Mouse (Mus musculus) T-helper 2 cell (primary cell): ENCODE data around the gene Med13.
"Not testable (repeated sequence)": the region's sequence is repeated elsewhere in the genome, so short reads cannot be mapped to it uniquely, and the experiment has no call there.

Experiments used
- in situ Hi-C: fragments of 300-600 bp; cut with MboI, MseI; formaldehyde crosslinking; loops from one replicate; pipeline ENCODE4 v1.15.1; 2025; ENCODE audit warnings: high pct_unique_total_duplicates

Gene Med13

GRCm38 (mm10) chr11:86380521-86381238, 23.3 kb upstream of the Med13 start:
- in situ Hi-C loops: loop anchor here (5.0 kb wide), 1 partner anchor 57 kb away; no protein-coding TSS in a partner anchor

GRCm38 (mm10) chr11:86378981-86379380, 21.6 kb upstream of the Med13 start:
- in situ Hi-C loops: no loop called here

DNA sequence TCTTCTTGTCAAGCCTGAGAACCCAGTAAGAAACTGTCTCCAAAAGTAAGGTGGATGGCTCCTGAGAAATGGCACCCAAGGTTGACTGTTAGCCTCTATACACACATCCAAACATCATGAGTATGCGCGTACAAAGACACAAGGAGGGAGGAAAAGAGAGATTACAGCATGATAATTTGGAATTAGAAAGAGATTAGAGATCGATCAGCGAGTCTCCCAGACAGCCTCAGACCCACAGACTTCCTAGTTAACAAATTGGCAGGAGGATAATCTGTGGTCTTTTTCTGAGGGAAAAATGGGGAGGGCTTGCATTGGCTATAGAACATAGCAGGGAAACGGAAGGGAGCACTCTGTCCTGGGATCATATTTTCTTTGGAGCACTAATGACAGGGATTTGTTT, 20.4 kb upstream of the Med13 start:
- in situ Hi-C loops: no loop called here

DNA sequence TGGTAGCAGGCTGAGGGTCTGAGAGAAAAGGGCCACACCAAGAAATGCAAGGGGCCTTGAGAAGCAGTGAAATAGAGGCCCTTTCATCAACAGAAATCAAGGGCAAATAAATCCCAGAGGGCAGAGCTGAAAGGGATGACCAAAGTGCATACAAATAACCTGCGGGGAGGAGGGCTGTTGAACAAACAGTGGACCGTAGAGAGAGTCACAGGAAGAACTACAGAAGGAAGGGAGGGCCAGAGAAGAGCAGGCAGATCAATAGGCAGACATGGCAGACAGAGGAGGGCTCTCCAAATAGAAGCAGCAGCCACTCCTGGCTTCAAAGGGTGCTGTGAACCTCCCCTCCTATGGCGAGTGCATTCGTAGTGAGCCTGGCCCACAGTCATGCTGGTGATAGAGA, 19.3 kb upstream of the Med13 start:
- in situ Hi-C loops: no loop called here

DNA sequence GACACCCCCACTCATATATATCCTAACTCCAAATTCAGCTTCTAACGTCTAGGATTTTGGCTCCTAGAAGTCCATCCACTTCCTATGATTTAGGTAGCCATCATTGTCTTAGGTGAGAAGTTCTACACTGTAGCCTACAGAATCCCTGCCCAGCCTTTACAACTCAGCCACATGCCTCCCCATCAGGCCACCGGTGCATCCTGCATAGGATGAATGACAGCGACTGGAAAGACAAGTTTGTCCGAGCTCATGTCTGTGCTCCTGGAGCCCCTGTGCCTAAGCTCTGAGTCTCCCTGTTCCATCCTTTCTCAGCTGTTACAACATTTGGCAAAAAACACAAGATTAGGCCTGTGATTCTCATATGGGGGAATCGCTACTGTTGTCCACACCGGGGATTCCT, 17.7 kb upstream of the Med13 start:
- in situ Hi-C loops: no loop called here

DNA sequence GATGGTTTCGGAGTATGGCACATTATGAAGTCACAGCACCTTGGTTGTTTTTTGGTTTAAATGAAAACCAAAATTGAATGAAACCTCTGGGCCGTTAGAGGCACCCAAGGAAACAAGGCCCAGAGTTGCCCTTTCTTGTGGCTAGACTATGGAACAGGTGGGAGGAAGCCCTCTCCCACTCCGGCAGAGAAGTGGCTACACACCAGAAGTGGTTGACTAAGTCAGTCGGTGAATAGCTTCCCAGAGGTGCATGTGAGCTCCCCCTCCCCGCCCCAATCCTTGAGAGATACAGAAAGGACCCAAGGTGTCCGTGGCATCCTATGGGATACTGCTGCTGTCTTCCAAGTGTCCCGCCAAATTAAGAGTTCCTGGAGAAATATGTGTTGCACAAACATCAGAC, 13.9 kb upstream of the Med13 start:
- in situ Hi-C loops: no loop called here

GRCm38 (mm10) chr11:86369860-86370259, 12.5 kb upstream of the Med13 start:
- in situ Hi-C loops: no loop called here

DNA sequence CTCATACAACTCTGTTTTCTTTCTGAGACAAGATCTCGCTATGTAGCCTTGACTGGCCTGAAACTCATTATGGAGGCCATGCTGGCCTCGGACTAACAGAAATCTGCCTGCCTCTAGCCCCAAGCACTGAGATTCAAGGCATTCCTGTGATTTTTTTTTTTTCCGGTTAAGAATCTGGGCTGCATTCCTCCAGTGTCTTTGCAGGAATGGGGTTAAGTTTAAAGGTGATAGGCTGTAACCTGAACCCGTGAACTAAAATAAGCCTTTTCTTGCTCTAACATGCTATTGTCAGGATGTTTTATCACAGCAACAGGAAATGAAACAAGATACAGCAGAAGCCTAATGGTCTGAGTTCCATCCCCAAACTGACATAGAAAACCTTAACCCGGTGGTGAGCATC, 11.6 kb upstream of the Med13 start:
- in situ Hi-C loops: no loop called here

DNA sequence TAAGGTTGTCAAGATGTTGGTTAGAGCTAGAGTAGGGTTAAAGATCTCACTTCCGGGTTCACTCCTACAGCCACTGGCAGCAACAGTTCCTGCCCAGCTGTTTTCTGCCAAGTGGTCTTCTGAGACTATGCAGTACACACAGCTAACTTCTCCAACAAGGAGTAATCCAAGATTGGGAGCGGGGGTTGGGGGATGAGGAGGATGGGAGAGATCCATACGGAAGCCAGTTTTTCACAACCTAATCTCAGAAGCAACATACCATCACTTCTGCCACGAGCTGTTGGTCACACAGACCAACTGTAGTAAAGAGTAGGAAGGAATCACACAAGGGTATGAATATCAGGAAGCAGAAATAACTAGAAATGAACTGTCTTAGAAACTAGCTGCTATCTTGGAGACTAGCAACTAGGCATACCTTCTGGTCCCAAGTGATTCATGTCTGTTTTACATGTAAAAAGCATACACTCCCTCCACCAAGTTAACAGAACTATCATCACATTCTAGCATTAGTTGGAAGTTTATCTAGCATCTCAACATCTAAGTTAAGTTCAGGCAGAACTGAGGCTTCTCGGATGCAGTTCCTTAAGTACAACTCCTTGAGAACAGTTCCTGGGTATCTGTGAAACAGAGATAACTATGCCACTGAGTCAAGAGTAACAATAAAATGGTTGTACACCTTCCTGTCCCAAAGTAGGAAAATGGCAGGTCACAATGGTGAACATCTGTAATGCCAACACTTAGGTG, 7.5 kb upstream of the Med13 start:
- in situ Hi-C loops: no loop called here

- in situ Hi-C loops: no loop called here
These were observed 654 bp upstream of the Med13 start for GRCm38 (mm10) chr11:86357984-86358528.

- in situ Hi-C loops: no loop called here
These were observed 1.2 kb downstream of the Med13 start for GRCm38 (mm10) chr11:86356007-86356853.

- in situ Hi-C loops: no loop called here
These were observed 3.8 kb downstream of the Med13 start for GRCm38 (mm10) chr11:86353586-86353985.

GRCm38 (mm10) chr11:86351766-86352315, 5.6 kb downstream of the Med13 start:
- in situ Hi-C loops: no loop called here

- in situ Hi-C loops: no loop called here
These were observed 6.7 kb downstream of the Med13 start for GRCm38 (mm10) chr11:86350636-86351138.

GRCm38 (mm10) chr11:86349325-86349724, 8.1 kb downstream of the Med13 start:
- in situ Hi-C loops: no loop called here

DNA sequence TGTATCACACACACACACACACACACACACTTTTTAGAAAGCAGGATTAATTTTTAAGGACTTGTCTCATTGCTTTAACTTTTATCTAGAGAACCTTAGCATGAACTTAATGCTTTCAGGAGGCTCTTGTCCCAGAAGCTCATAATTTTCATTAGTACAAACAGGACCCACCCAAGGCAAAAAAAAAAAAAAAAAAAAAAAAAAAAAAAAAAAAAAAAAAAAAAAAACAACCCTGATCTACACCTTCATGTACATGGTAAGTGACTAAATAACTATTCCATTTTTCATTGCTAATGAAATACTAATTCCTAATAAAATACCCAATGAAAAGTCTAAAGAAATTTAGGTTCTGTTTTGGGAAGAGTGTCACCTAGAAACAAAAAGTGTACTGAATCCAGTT, 8.5 kb downstream of the Med13 start:
- in situ Hi-C loops: no loop called here

GRCm38 (mm10) chr11:86347387-86348122, 9.8 kb downstream of the Med13 start:
- in situ Hi-C loops: no loop called here

- in situ Hi-C loops: no loop called here
These were observed 10.9 kb downstream of the Med13 start for GRCm38 (mm10) chr11:86346525-86346924.

- in situ Hi-C loops: not testable (repeated sequence)
These were observed 12.5 kb downstream of the Med13 start for GRCm38 (mm10) chr11:86344940-86345339.

DNA sequence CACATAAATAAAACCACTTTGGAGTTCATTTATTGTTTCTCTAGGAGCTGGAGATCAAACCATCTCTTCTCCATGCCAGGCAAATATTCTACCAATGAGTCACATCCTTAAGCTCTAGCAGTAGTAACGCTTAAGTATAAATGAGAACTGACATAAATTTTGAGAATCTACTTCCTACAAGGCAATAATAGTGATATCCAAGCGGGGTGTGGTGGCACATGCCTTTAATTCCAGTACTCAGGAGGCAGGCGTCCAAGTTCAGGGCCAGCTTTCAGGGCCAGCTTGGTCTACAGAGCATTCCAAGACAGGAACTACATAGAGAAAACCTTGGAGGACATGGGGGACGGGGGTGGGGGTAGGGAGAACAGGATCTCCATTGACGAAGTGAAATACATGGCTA, 33.2 kb downstream of the Med13 start:
- in situ Hi-C loops: no loop called here

GRCm38 (mm10) chr11:86314992-86315391, 42.4 kb downstream of the Med13 start:
- in situ Hi-C loops: loop anchor here (5.0 kb wide), 1 partner anchor 33 kb away; no protein-coding TSS in a partner anchor
